Mouse (Mus musculus): Measurements from ENCODE around the gene Dusp2. TPM values are rescaled to one million over a fixed set of nuclear protein-coding genes. Genes with fewer than 3 reads are reported as not detected.

Gene Dusp2
- polyA plus RNA-seq, 1 experiment from 2014 or later: 5.2 TPM

DNA sequence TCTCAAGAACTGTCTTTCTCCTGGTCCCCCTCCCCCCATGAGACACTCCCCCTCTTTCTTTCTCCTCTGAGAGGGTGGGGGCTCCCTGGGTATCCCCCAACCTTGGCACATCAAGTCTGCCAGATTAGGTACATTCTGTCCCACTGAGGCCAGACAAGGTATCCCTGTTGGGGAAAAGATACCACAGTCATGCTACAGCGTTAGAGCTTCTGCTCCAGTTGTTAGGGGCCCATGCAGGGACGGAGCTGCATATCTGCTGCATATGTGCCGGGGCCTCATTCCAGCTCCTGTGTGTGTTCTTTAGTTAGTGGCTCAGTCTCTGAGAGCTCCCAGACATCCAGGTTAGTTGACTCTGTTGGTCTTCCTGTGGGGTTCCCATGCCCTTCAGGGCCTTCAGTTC, 38.2 kb downstream of the Dusp2 start:
- H3K4me1 ChIP-seq (replicated peaks): peaks cover 50% of the 10 kb centered on the region
- no peak overlapping the region for H3K4me3 ChIP-seq
- DNase-seq (ENCODE audit: low spot score): no peak
- no peaks in the 10 kb centered on the region for H3K9me3 ChIP-seq
- 87% methylated on average over 3 of the region's 3 CpGs for WGBS
- H3K36me3 ChIP-seq: no peaks in the 10 kb centered on the region
- H3K27ac ChIP-seq: peak overlapping the region; percentile 70; the same call in 1 of the 2 replicates
- H3K27me3 ChIP-seq (ENCODE audit: insufficient read depth, poor library complexity, severe bottlenecking): peaks cover 5% of the 10 kb centered on the region; the same call in 1 of the 2 replicates

DNA sequence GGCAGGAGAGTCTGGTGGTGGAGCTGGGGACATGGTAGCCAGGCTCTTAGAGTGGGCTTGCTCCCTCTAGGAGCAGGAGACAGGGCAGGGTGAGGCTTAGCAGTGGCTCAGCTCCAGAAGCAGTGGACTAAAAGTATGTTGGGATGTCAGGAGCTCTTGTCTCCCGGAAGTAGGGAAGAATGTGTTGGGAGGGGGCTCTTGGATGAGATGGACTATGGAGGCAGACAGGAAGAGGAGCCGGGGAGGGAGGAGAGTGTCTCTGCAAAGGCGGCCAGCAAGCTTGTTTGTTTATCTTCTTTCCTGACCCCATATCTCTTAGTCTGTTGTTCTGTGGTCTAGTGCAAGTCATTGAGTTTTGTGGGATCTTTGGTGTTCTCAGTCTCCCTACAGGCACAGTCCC, 39.1 kb downstream of the Dusp2 start:
- Histone ChIP-seq H3K4me1 (replicated peaks) (peaks cover 44% of the 10 kb centered on the region), H3K36me3 (no peaks in the 10 kb centered on the region), H3K27me3 (ENCODE audit: insufficient read depth, poor library complexity, severe bottlenecking) (peaks cover 5% of the 10 kb centered on the region; the same call in 1 of the 2 replicates), H3K27ac (peak overlapping the region; percentile 70), H3K9me3 (no peaks in the 10 kb centered on the region), H3K4me3 (no peak overlapping the region)
- WGBS: 74% methylated on average over 3 of the region's 3 CpGs
- no peak for DNase-seq (ENCODE audit: low spot score)

DNA sequence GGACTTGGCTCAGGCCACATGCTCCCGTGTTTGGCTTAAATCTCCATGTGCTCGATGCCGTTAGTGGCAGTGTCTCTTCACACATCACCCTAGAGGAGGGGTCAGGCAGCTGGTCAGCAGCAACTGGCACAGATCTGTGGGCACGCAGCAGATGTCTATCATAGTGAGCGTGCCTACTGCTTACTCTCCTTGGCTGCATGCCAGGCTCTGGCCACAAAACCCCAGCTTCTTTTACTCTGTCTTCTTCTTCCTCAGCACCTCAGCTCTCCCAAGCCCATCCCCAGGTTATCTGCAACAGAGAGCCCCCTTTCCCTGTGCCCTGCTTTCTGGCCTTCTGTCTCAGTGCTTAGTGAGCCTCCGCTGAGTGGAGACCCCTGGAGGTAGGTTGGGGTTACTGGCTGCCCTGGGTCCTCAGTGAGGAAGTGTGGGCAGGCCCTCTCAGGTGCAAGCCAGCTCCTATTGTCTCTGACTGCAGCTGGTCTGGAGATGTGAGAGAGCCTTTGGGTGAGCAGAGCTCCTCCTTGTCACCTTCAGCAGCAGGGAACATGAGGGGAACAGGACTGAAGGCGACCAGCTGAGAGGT, 39.9 kb downstream of the Dusp2 start:
- H3K27me3 ChIP-seq (ENCODE audit: insufficient read depth, poor library complexity, severe bottlenecking): no peaks in the 10 kb centered on the region
- 0 out of 2 replicates have a peak overlapping the region, but pooled peaks have one; percentile 29 for H3K27ac ChIP-seq
- WGBS: 57% methylated on average over 7 of the region's 7 CpGs
- no peak overlapping the region for H3K4me3 ChIP-seq
- no peak for DNase-seq (ENCODE audit: low spot score)
- H3K4me1 ChIP-seq (replicated peaks): peaks cover 36% of the 10 kb centered on the region
- no peaks in the 10 kb centered on the region for H3K36me3 ChIP-seq
- no peaks in the 10 kb centered on the region for H3K9me3 ChIP-seq

DNA sequence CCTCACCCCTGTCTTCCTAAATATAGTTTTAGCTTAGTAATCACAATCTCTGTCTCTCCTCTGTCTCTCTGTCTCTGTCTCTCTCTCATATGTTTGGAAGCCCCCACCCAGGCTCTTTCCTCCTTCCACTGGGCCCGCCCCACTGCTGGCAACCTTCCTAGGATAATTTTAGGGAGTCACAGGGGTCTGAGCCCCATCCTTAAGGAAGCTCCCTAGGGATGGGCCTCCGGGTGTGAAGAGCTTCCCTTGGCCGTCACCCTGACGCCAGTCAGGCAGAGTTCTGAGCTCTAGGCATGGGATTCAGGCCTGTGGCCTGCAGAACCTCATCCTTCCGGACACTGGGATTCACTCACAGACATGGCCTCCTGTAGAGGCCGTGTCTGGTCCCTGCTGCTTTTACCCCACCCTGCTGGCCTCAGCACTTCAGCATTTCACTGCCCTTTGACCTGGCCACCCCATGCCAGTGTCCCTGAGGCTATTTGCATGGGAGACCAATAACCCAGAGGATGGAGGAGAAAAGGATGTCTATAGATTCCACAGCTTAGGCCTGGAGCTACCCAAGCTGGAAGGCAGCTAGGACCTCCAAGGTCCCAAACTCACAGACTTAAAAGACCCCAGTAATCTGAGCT, 40.6 kb downstream of the Dusp2 start:
- Histone ChIP-seq H3K4me1 (replicated peaks) (peaks cover 29% of the 10 kb centered on the region), H3K4me3 (no peak overlapping the region), H3K27me3 (ENCODE audit: insufficient read depth, poor library complexity, severe bottlenecking) (no peaks in the 10 kb centered on the region), H3K9me3 (no peaks in the 10 kb centered on the region), H3K36me3 (no peaks in the 10 kb centered on the region), H3K27ac (no peak overlapping the region)
- WGBS: 80% methylated on average over 6 of the region's 6 CpGs
- no peak for DNase-seq (ENCODE audit: low spot score)

DNA sequence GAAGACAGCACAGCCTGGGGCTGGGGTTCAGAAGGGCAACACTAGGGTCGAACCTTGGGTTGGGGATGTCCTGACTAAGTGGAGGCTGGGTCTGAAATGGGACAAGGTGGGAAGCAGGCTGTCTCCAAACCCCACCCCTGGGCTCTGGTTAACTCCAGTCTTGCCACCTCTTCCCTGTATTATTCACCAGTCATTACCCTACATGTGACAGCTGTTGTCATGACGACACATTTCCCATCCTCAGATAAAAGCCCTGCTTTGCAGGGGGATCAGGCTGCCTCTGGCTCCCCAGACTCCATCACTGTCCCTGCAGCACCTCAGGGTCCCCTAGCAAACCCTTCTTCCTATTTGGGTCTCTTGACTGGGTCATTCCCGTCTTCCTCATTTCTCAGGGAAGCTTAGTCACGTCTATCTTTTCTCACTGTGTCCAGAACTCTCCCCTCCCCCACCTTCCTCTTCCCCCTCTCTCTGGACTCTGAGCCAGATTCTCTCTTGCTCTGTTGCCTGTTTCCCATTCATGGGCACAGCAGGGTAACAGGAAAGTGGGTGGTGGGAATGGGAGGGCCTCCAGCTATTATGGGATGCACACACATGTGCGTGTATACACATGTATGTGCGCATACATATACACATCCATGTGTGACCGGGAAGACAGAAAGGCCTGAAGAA, 42.1 kb downstream of the Dusp2 start:
- no peaks in the 10 kb centered on the region for H3K36me3 ChIP-seq
- peaks cover 28% of the 10 kb centered on the region for H3K4me1 ChIP-seq (replicated peaks)
- DNase-seq (ENCODE audit: low spot score): no peak
- 70% methylated on average over 7 of the region's 7 CpGs for WGBS
- peak overlapping the region; percentile 16; the same call in 1 of the 2 replicates for H3K27ac ChIP-seq
- H3K4me3 ChIP-seq: no peak overlapping the region
- no peaks in the 10 kb centered on the region for H3K9me3 ChIP-seq
- H3K27me3 ChIP-seq (ENCODE audit: insufficient read depth, poor library complexity, severe bottlenecking): no peaks in the 10 kb centered on the region

DNA sequence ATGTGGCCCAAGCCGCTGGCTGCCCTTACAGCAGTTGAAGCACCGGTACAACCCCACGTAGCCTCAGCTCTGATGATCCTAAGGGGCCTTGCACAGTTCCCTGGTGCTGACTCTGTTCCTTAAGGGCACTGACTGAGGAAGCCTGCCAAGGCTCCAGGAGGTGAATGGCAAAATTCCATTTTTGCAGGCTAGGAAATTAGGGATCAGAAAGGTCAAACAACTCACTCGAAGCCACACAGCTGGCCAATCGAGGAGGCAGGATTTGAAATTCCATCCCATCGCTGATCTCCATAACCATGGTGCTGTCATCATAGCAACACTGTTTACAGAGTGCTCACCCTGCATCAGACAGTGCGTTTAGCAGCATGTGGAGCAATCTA, 42.6 kb downstream of the Dusp2 start:
- Histone ChIP-seq H3K4me3 (no peak overlapping the region), H3K4me1 (replicated peaks) (peaks cover 28% of the 10 kb centered on the region), H3K36me3 (no peaks in the 10 kb centered on the region), H3K27me3 (ENCODE audit: insufficient read depth, poor library complexity, severe bottlenecking) (no peaks in the 10 kb centered on the region), H3K9me3 (no peaks in the 10 kb centered on the region), H3K27ac (no peak overlapping the region)
- no peak for DNase-seq (ENCODE audit: low spot score)
- 72% methylated on average over 7 of the region's 7 CpGs for WGBS

DNA sequence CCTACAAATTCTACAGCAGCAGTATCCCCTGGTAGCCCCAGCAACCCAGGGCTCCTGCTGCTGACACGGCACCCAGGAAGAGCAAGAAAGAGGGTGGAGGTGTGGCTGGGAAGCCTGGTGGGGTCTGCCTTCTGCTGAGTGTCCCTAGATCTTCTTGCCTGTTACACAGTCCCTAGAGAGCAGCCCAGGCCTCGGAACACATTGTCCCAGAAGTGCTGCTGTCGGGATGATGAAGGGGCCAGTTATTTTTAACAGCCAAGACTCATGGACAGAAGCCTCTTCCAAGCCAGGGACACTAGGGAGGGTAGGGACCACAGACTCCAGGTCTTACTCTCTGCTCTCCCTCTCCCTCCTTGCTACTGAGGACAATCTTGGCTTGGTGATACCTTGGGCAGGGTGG, 43.3 kb downstream of the Dusp2 start:
- 79% methylated on average over 3 of the region's 3 CpGs for WGBS
- Histone ChIP-seq H3K27me3 (ENCODE audit: insufficient read depth, poor library complexity, severe bottlenecking) (no peaks in the 10 kb centered on the region), H3K36me3 (no peaks in the 10 kb centered on the region), H3K27ac (0 out of 2 replicates have a peak overlapping the region, but pooled peaks have one; percentile 1), H3K9me3 (no peaks in the 10 kb centered on the region), H3K4me3 (no peak overlapping the region), H3K4me1 (replicated peaks) (peaks cover 28% of the 10 kb centered on the region)
- no peak for DNase-seq (ENCODE audit: low spot score)

DNA sequence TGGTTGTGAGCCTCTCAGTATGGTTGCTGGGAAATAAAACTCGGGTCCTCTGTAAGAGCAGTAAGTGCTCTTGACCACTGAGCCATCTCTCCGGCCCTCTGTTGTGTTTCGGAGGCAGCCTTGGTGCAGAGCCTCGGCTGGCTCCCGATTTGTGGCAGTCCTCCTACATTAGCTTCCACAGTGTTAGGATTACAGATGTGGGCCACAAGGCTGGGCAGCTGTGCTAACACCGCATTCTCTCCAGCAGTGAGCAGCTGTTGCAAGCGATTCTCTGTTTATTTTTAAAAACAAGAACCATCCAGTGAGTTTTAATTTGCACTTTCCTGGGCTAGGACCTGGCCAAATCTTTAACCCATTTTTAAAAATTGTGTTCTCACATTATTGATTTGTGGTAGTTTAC, 47.9 kb downstream of the Dusp2 start:
- 66% methylated on average over 7 of the region's 7 CpGs for whole genome bisulfite sequencing
- H3K36me3 ChIP-seq: no peaks in the 10 kb centered on the region
- H3K4me1 ChIP-seq (replicated peaks): peaks cover 6% of the 10 kb centered on the region
- H3K9me3 ChIP-seq: no peaks in the 10 kb centered on the region
- no peaks in the 10 kb centered on the region for H3K27me3 ChIP-seq (ENCODE audit: insufficient read depth, poor library complexity, severe bottlenecking)
- no peak overlapping the region for H3K27ac ChIP-seq
- no peak for DNase-seq (ENCODE audit: low spot score)
- no peak overlapping the region for H3K4me3 ChIP-seq

DNA sequence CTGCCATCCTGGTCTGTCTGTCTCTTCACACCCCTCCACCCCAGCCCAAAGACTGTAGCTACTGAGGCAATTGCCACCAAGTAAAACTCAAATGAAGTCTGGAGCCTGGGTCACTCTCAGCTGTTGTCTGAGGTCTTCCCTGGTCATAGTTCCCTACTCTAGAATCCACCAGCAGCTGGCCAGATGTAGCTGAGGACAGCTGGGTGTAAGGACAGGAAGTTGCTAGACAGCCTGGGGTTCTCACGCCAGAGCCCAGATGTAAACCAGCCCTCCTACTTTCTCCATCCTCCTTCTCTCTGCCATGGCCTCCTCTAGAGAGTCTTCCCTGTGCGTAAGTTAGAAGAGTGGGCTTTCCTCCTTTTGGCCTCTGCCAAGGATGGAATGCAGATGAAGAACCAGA, 51.6 kb downstream of the Dusp2 start:
- WGBS: 82% methylated on average over 2 of the region's 2 CpGs
- Histone ChIP-seq H3K27me3 (ENCODE audit: insufficient read depth, poor library complexity, severe bottlenecking) (no peaks in the 10 kb centered on the region), H3K4me3 (no peak overlapping the region), H3K36me3 (no peaks in the 10 kb centered on the region), H3K4me1 (replicated peaks) (peaks cover 4% of the 10 kb centered on the region; the same call in 1 of the 2 replicates), H3K9me3 (no peaks in the 10 kb centered on the region), H3K27ac (no peak overlapping the region)
- DNase-seq (ENCODE audit: low spot score): no peak

Other genes starting within 250 kb of the Dusp2 start
- 83.7 and 110 TPM in 2 replicates for gene Ncaph, start 202.2 kb upstream of the Dusp2 start, polyA plus RNA-seq (2016; fragmentation: Nextera tagmentation; extraction: Ambion mirVana)
- 12.6 and 14.1 TPM in 2 replicates for gene Itpripl1, start 192.7 kb upstream of the Dusp2 start, polyA plus RNA-seq (2016; fragmentation: Nextera tagmentation; extraction: Ambion mirVana)
- 2.5 and 2.6 TPM in 2 replicates for gene 1810024B03Rik, start 127.9 kb upstream of the Dusp2 start, polyA plus RNA-seq (2016; fragmentation: Nextera tagmentation; extraction: Ambion mirVana)
- 85.7 and 96.5 TPM in 2 replicates for gene Snrnp200, start 127.8 kb upstream of the Dusp2 start, polyA plus RNA-seq (2016; fragmentation: Nextera tagmentation; extraction: Ambion mirVana)
- 53.2 and 55.4 TPM in 2 replicates for gene Ciao1, start 88.3 kb upstream of the Dusp2 start, polyA plus RNA-seq (2016; fragmentation: Nextera tagmentation; extraction: Ambion mirVana)
- 26.5 and 27.3 TPM in 2 replicates for gene Tmem127, start 88.3 kb upstream of the Dusp2 start, polyA plus RNA-seq (2016; fragmentation: Nextera tagmentation; extraction: Ambion mirVana)
- 73.6 and 78.7 TPM in 2 replicates for gene Stard7, start 65.9 kb upstream of the Dusp2 start, polyA plus RNA-seq (2016; fragmentation: Nextera tagmentation; extraction: Ambion mirVana)
- gene Astl, start 2.5 kb downstream of the Dusp2 start, polyA plus RNA-seq (2016; fragmentation: Nextera tagmentation; extraction: Ambion mirVana): not detected in 2 replicates
- gene Adra2b, start 27.0 kb downstream of the Dusp2 start, polyA plus RNA-seq (2016; fragmentation: Nextera tagmentation; extraction: Ambion mirVana): 2.3 and 3.0 TPM in 2 replicates
- gene Gpat2, start 89.0 kb downstream of the Dusp2 start, polyA plus RNA-seq (2016; fragmentation: Nextera tagmentation; extraction: Ambion mirVana): 0.10 and 0.24 TPM in 2 replicates
- 20.5 and 27.1 TPM in 2 replicates for gene Fahd2a, start 108.4 kb downstream of the Dusp2 start, polyA plus RNA-seq (2016; fragmentation: Nextera tagmentation; extraction: Ambion mirVana)
- gene Kcnip3, start 185.9 kb downstream of the Dusp2 start, polyA plus RNA-seq (2016; fragmentation: Nextera tagmentation; extraction: Ambion mirVana): 2.2 TPM in 2 replicates
- gene Prom2, start 205.3 kb downstream of the Dusp2 start, polyA plus RNA-seq (2016; fragmentation: Nextera tagmentation; extraction: Ambion mirVana): 0.65 and 0.85 TPM in 2 replicates

Measured in hindbrain, embryonic 10.5 days (tissue).